Mouse (Mus musculus): Measurements from ENCODE around the gene BC003965.

DNA sequence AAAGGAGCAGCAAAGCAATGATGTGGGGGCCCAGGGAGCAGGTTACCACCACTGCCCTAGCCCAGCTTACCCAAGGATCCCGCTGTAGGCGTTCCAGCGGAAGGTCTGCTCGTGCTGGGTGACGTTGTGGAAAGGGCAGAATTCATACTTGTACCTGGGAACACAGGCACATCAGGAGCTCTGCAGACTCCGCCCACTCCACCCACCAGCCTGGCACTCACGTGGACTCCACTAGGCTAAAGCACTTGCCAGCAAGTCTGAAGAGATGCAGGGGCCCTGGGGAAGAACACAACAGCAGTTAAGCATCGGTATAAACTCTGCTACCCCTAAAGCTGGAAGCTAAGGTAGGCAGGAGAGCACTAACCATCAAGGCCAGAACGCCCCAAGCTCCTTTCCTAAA lies 51.3 kb downstream of the BC003965 start:
- no peak for TF ChIP-seq CTCF (conservative IDR thresholded peaks at IDR 0.05; ENCODE audit: insufficient read depth, insufficient read length, low read depth, low read length)
- TF ChIP-seq POLR2A (IDR thresholded peaks at IDR 0.05; ENCODE audit: low read depth, low read length): no peak

All from kidney, adult 2 months (tissue).